Mouse (Mus musculus): ENCODE data around the gene Anxa6. TPM values are rescaled to one million over a fixed set of nuclear protein-coding genes. Genes with fewer than 3 reads are reported as not detected.

The Anxa6 gene
- total and polyA plus RNA-seq, 3 experiments, result 115 to 168 (median 162) TPM

GRCm38 (mm10) chr11:54998708-54999107 is 34.5 kb downstream of the Anxa6 start:
- dilution Hi-C loops (cut with MboI; ENCODE audit: extremely low pct_ligation_motif_present, extremely low pct_unique_long_range_greater_than_20kb, low sequenced_read_pairs), result no loop called here
- TF ChIP-seq BHLHE40 (IDR thresholded peaks at IDR 0.05; ENCODE audit: low read depth, low read length) (no peak), NRF1 (IDR thresholded peaks at IDR 0.05; ENCODE audit: low read depth, low read length) (no peak), PAX5 (IDR thresholded peaks at IDR 0.05; ENCODE audit: low read length) (no peak), TCF12 (IDR thresholded peaks at IDR 0.05; ENCODE audit: low read depth, low read length) (no peak)
- H3K27me3 ChIP-seq (replicated peaks), result no peaks in the 10 kb centered on the region
- peaks cover 41 to 80% of the 10 kb centered on the region in 2 experiments for H3K36me3 ChIP-seq (replicated peaks in 1 of 2; ENCODE audit: control insufficient read depth in 1 of 2, insufficient read depth in 1 of 2, low read length in 1 of 2)
- peaks cover 7 to 28% of the 10 kb centered on the region in 2 experiments for H3K4me1 ChIP-seq (ENCODE audit: control insufficient read depth in 1 of 2, insufficient read depth in 2 of 2)
- in situ Hi-C loops (cut with MboI; ENCODE audit: low pct_ligation_motif_present, low pct_unique_long_range_greater_than_20kb, low sequenced_read_pairs), result loop anchor here (5.0 kb wide), 1 partner anchor 44 kb away; no protein-coding TSS in a partner anchor
- peak overlapping the region; percentile 18; the same call in 1 of the 2 replicates for H3K4me2 ChIP-seq (ENCODE audit: insufficient read depth, low read depth, poor library complexity, severe bottlenecking)
- peaks cover 5% of the 10 kb centered on the region for H3K9me3 ChIP-seq (replicated peaks; ENCODE audit: low read length)
- no peak overlapping the region for H3K9ac ChIP-seq (ENCODE audit: insufficient read depth, low read depth)
- H3K4me3 ChIP-seq (replicated peaks in 1 of 3; ENCODE audit: low read depth in 2 of 3, low read length in 2 of 3, poor library complexity in 1 of 3), result no peak overlapping the region
- H3K27ac ChIP-seq (ENCODE audit: insufficient read depth, low read depth), result peak overlapping the region; percentile 57
- no peaks in the 10 kb centered on the region for H3K79me2 ChIP-seq (replicated peaks; ENCODE audit: control insufficient read depth, extremely low read depth, insufficient read depth, poor library complexity, severe bottlenecking)
- peak; percentile 61 for DNase-seq (ENCODE audit: extremely low read depth)

GRCm38 (mm10) chr11:54998284-54998683 is 35.0 kb downstream of the Anxa6 start:
- peak overlapping the region; percentile 57 for H3K27ac ChIP-seq (ENCODE audit: insufficient read depth, low read depth)
- in situ Hi-C loops (cut with MboI; ENCODE audit: low pct_ligation_motif_present, low pct_unique_long_range_greater_than_20kb, low sequenced_read_pairs) (loop anchor here (5.0 kb wide), 1 partner anchor 44 kb away; no protein-coding TSS in a partner anchor), dilution Hi-C loops (cut with MboI; ENCODE audit: extremely low pct_ligation_motif_present, extremely low pct_unique_long_range_greater_than_20kb, low sequenced_read_pairs) (no loop called here)
- H3K36me3 ChIP-seq (replicated peaks in 1 of 2; ENCODE audit: control insufficient read depth in 1 of 2, insufficient read depth in 1 of 2, low read length in 1 of 2), result peaks cover 42 to 80% of the 10 kb centered on the region in 2 experiments
- H3K9me3 ChIP-seq (replicated peaks; ENCODE audit: low read length), result peaks cover 5% of the 10 kb centered on the region
- H3K4me2 ChIP-seq (ENCODE audit: insufficient read depth, low read depth, poor library complexity, severe bottlenecking), result 0 out of 2 replicates have a peak overlapping the region, but pooled peaks have one; percentile 18
- DNase-seq (ENCODE audit: extremely low read depth), result peak; percentile 86
- H3K4me1 ChIP-seq (ENCODE audit: control insufficient read depth in 1 of 2, insufficient read depth in 2 of 2), result peaks cover 7 to 28% of the 10 kb centered on the region in 2 experiments
- TF ChIP-seq E2F4 (IDR thresholded peaks at IDR 0.05; ENCODE audit: insufficient replicate concordance, low read depth, low read length), result no peak
- no peak for TF ChIP-seq ETS1 (conservative IDR thresholded peaks at IDR 0.05; ENCODE audit: low read depth, low read length)
- no peak for TF ChIP-seq USF1 (IDR thresholded peaks at IDR 0.05; ENCODE audit: low read depth, low read length)
- TF ChIP-seq MAFK (IDR thresholded peaks at IDR 0.05; ENCODE audit: insufficient replicate concordance, low read length), result no peak
- TF ChIP-seq POLR2AphosphoS2 (IDR thresholded peaks at IDR 0.05; ENCODE audit: low read depth, low read length), result no peak
- TF ChIP-seq ZC3H11A (IDR thresholded peaks at IDR 0.05; ENCODE audit: low read depth, low read length), result peak; percentile 94
- TF ChIP-seq BHLHE40 (IDR thresholded peaks at IDR 0.05; ENCODE audit: low read depth, low read length), result no peak
- TF ChIP-seq SMC3 (IDR thresholded peaks at IDR 0.05; ENCODE audit: low read depth, low read length), result peak; percentile 98
- TF ChIP-seq POLR2A (IDR thresholded peaks at IDR 0.05; ENCODE audit: low read depth, low read length), result peak; percentile 25; the same call in 1 of the 2 replicates
- no peak for TF ChIP-seq ZMIZ1 (IDR thresholded peaks at IDR 0.05; ENCODE audit: low read depth, low read length)
- no peak for TF ChIP-seq SIN3A (IDR thresholded peaks at IDR 0.05; ENCODE audit: low read length)
- no peak for TF ChIP-seq CHD2 (IDR thresholded peaks at IDR 0.05; ENCODE audit: low read length)
- TF ChIP-seq UBTF (IDR thresholded peaks at IDR 0.05; ENCODE audit: low read depth, low read length), result no peak
- no peak for TF ChIP-seq MAX (IDR thresholded peaks at IDR 0.05; ENCODE audit: low read length)
- TF ChIP-seq EP300 (IDR thresholded peaks at IDR 0.05; ENCODE audit: low read length), result no peak
- no peak; the same call in 1 of the 2 replicates for TF ChIP-seq TCF12 (IDR thresholded peaks at IDR 0.05; ENCODE audit: low read depth, low read length)
- TF ChIP-seq RAD21 (IDR thresholded peaks at IDR 0.05; ENCODE audit: low read depth, low read length), result peak; percentile 82
- peak; percentile 51 to 94 for TF ChIP-seq CTCF (conservative IDR thresholded peaks at IDR 0.05 in 1 of 2, IDR thresholded peaks at IDR 0.05 in 1 of 2; ENCODE audit: low read depth in 2 of 2, low read length in 2 of 2)
- no peak for TF ChIP-seq TBP (conservative IDR thresholded peaks at IDR 0.05; ENCODE audit: low read depth, low read length)
- TF ChIP-seq HCFC1 (IDR thresholded peaks at IDR 0.05; ENCODE audit: low read depth, low read length), result no peak
- no peak for TF ChIP-seq KAT2A (IDR thresholded peaks at IDR 0.05; ENCODE audit: insufficient replicate concordance, low read length)
- TF ChIP-seq MEF2A (IDR thresholded peaks at IDR 0.05; ENCODE audit: borderline replicate concordance, low read depth, low read length), result 0 out of 2 replicates have a peak, but pooled peaks have one; percentile 9
- no peak for TF ChIP-seq PAX5 (IDR thresholded peaks at IDR 0.05; ENCODE audit: low read length)
- TF ChIP-seq JUN (IDR thresholded peaks at IDR 0.05; ENCODE audit: insufficient read depth, low read depth, low read length), result no peak
- TF ChIP-seq MAZ (IDR thresholded peaks at IDR 0.05; ENCODE audit: low read depth, low read length), result no peak; the same call in 1 of the 2 replicates
- TF ChIP-seq NELFE (IDR thresholded peaks at IDR 0.05; ENCODE audit: low read depth, low read length), result peak; percentile 36; the same call in 1 of the 2 replicates
- TF ChIP-seq CHD1 (IDR thresholded peaks at IDR 0.05; ENCODE audit: low read depth, low read length), result no peak
- no peak for TF ChIP-seq MXI1 (IDR thresholded peaks at IDR 0.05; ENCODE audit: low read depth, low read length)
- TF ChIP-seq ELF1 (IDR thresholded peaks at IDR 0.05; ENCODE audit: low read depth, low read length), result peak; percentile 88
- TF ChIP-seq NRF1 (IDR thresholded peaks at IDR 0.05; ENCODE audit: low read depth, low read length), result no peak
- H3K4me3 ChIP-seq (replicated peaks in 1 of 3; ENCODE audit: low read depth in 2 of 3, low read length in 2 of 3, poor library complexity in 1 of 3), result no peak overlapping the region
- H3K9ac ChIP-seq (ENCODE audit: insufficient read depth, low read depth), result no peak overlapping the region
- H3K79me2 ChIP-seq (replicated peaks; ENCODE audit: control insufficient read depth, extremely low read depth, insufficient read depth, poor library complexity, severe bottlenecking), result no peaks in the 10 kb centered on the region
- H3K27me3 ChIP-seq (replicated peaks), result no peaks in the 10 kb centered on the region

Measured in CH12.LX (cell line).